Mouse (Mus musculus) c-Kit-positive CD71-positive TER-119-positive erythroid progenitor cells, embryonic 14.5 days (primary cell): ENCODE data around the gene Zfp592.
"Not testable (repeated sequence)": the region's sequence is repeated elsewhere in the genome, so short reads cannot be mapped to it uniquely, and the experiment has no call there.

Experiments
- DNase-seq: peaks from one replicate; pipeline ENCODE4 v3.0.0-alpha.2; 2013; ENCODE audit warnings: low spot score

Gene Zfp592

GRCm38 (mm10) chr7:80992980-80993833 is at the start of gene Zfp592:
Zfp592 (plus strand) TSS chr7:80993681.
- peak; percentile 65 for DNase-seq

- DNase-seq = peak; percentile 88
Measured at GRCm38 (mm10) chr7:80947445-80948350, 45.8 kb upstream of the Zfp592 start, which contains the start of gene Sec11a. Sec11a (minus strand) TSS chr7:80947780.

GRCm38 (mm10) chr7:80951461-80951860 is 42.0 kb upstream of the Zfp592 start:
- no peak for DNase-seq

- no peak for DNase-seq
Measured at GRCm38 (mm10) chr7:80952140-80952539, 41.3 kb upstream of the Zfp592 start.

GRCm38 (mm10) chr7:80954251-80954650 is 39.2 kb upstream of the Zfp592 start:
- DNase-seq = no peak

DNA sequence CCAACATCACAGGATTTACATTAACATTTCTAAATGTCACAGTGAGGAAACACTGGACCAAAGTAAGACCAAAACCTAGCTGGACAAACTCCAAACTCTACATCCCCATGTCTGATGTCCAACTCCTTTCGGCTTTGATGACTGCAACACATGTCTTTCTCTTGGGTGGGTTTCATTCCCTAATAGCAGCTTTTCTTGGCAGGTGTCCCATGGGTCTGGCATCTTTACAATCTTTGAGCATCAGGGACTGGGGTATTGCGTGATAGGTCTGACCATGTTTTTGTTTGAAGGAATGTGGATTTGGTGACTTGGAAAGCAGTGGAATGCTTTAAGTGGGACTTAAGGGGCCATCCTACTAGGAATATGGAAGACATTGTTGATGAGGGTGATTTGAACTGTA is 36.6 kb upstream of the Zfp592 start:
- no peak for DNase-seq

- peak; percentile 47 for DNase-seq
Measured at GRCm38 (mm10) chr7:80959003-80959402, 34.5 kb upstream of the Zfp592 start.

DNA sequence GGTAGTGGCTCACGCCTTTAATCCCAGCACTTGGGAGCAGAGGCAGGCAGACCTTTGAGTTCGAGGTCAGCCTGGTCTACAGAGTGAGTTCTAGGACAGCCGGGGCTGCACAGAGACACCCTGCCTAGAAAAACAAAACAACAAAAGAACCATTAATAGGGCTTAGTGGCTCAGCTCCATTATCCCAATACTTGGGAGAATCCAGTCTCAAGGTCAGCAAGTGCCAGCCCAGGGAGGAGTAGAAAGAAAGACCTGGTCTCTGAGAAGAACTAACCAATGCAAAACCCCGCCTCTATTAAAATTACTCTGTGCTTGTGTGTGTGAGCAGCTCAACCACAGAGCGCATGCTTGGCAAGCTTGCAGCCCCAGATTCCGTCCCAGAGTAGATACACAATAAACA is 30.7 kb upstream of the Zfp592 start:
- no peak for DNase-seq

- DNase-seq = no peak
Measured at GRCm38 (mm10) chr7:80970913-80971312, 22.6 kb upstream of the Zfp592 start.

DNA sequence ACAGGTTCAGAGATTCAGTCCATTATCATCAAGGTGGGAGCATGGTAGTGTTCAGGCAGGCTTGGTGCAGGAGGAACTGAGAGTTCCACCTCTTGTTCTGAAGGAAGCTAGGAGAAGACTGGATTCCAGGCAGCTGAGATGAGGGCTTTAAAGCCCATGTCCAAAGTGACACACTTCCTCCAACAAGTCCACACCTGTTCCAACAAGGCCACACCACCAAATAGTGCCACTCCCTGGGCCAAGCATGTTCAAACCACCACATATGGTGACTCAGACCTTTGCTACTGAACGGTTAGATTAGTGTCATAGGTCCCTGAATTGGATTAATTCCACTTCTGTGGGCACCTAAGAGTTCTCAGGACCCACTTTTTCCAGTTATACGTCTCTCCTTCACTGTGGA is 22.1 kb upstream of the Zfp592 start:
- no peak for DNase-seq

DNA sequence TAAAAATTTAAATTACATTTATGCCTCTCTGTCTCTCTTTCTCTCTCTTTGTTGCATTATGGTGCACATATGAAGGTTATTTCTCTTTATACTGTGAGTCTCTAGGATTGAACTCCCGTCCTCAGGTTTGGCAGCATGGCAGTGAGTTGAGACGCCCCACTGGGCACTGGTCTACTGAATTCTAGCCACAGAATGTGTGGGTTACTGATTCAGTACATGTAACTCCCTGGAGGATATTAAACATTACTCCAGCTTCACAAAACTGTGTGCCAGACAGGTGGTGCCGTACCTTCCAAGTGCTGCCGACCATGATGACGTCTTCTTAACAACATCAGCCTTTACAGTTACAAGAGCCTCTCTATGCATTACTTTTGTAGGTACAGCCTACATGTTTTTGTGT is 21.4 kb upstream of the Zfp592 start:
- DNase-seq = no peak

DNA sequence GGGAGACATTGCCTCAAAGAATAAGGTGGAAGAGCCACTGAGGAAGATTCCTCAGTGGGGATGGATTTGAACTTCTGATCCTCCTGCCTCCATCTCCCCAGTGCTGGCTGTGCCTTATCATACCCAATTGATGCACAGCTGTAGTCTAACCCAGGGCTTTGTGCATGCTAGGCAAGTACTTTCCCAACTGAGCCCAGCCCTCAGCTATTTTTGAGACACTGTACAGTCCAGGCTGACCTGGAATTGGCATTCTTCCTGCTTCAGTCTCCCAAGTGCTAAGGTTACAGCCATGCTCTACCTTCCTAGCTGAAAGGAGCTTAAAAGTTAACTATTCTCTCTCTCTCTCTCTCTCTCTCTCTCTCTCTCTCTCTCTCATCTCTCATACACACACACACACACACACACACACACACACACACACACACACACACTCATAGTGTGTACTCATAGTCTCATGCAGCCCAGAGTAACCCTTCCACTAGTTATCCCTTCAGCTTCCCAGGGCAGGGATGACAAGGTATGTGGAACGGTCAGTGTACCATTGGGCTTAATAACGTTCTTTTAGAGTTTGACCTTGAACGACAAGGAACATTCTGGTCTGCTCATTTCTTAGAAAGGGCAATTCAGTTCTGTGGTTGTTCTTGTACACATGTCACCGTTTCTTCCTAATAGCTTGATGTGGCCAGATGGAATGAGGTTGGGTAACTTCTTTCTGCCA is 20.4 kb upstream of the Zfp592 start:
- not testable (repeated sequence) for DNase-seq

- DNase-seq = not testable (repeated sequence)
Measured at GRCm38 (mm10) chr7:80973638-80974015, 19.9 kb upstream of the Zfp592 start.

DNA sequence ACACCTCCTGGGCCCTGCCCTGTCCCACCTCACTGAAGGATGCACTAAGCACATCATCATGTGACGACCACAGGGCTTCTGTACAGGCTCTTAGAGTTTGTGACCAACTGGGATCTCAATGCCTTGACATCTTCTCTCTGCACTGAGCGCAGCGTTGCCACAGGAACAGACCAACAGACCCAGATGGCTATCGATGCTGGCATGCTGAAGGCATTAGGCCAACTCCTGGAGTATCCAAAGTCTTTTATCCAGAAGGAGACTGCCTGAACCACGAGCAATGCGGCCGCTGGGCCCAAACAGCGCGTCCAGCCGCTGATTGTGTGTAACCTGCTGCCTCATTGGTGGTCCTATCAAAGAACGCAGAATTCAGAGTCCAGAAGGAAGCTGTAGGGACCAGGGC is 12.9 kb upstream of the Zfp592 start:
- no peak for DNase-seq

DNA sequence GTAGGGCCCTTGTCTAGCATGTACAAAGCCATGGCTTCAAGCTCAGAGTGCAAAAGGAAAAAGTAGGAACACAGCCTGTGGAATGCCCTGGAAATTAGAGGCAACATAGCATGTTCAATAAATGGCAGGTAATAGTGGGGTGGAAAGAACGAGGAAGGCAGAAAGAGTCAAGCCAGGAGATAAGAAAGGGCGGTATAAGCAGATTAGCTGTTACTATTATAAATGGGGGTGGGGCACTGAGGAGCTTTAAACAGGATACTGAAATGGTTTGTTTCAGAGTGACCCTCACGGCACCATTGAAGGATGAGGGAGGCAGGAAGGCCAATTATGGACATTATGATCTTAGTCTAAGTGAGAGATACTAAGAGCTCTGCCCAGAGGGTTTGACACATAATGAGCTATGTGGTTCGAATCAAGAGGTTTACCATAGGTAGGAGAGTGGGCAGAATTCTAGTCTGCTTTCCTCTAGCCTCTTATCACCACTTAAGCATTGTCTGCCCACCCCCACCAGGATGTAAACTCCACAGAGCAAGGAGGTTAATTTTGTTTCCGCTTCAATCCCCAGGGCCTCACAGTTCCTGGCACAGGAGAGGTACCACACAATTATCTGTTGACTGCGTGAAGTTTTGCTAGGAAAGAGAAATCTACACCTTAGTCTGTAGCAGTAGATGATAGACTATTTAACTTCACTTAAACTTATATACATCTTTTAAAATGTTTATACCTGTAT is 6.9 kb upstream of the Zfp592 start:
- DNase-seq = peak; percentile 48

DNA sequence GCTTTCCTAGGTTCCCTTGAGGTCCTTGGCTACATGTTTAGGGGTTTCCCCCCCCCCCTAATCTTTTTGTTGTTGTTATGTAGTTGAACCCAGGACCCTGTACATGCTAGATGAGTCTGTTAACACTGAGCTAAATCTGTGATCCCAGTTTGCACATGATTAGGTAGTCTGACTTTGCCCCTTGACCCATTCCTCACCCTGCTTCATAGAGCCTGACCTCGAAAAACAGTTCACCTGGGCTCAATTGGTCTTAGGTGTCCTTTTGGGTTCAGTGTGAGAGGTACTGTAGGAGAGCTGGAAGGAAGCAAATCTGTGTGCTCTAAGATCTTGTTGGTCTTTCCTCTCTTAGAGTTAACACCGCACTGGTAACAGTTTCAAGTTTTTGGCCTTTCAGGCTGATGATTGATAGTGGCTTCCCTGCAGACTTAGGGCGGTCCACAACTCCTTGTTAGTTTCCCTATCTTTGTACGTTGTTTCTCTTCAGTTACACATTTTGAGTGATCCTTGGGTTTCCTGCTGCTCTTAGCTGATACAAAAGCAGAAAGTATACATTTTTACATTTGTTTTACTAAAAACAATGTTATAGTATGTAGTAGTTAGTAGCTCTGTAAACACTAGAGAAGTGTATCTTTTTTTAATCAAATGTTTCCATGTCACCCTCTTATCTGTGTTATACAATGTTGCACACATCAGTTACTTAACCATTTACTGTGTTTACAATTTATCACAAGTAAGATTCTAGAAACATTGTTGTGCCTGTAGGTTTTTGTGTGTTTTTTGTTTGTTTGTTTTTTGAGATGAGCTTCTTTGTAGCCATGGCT is 5.5 kb upstream of the Zfp592 start:
- peak; percentile 40 for DNase-seq

GRCm38 (mm10) chr7:80990276-80990675 is 3.2 kb upstream of the Zfp592 start:
- no peak for DNase-seq

- DNase-seq = no peak
Measured at GRCm38 (mm10) chr7:80991589-80991988, 1.9 kb upstream of the Zfp592 start.

DNA sequence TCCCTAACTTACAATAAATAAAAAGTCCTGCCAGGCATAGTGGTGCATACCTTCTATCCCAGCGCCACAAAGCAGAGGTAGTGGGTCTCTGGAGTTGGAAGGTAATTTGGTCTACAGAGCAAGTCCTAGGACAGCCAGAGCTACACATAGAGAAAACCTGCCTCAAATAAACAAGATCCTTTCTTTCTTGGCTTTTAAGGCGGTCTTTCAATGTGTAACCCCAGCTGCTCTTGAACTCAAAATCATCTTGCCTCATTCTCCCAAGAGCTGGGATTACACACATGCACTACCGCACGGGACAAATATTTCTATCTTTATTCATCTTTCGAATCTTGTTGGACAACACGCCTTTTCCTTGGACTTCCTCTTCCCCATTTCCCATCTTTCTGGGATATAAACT is 1.4 kb upstream of the Zfp592 start:
- DNase-seq = no peak

GRCm38 (mm10) chr7:80992631-80992979 is 876 bp upstream of the Zfp592 start:
- DNase-seq = no peak
